Mouse (Mus musculus) splenic B cell, adult 2 months (primary cell): ENCODE measurements around the gene Msantd2.
A peak's percentile ranks its signal among the peaks of the same experiment; 100 is the strongest.

Source experiments
- DNase-seq: peaks from one replicate; pipeline ENCODE4 v3.0.0-alpha.2; 2011; ENCODE audit warnings: low read depth, low spot score
- H3K27me3 ChIP-seq: 2 replicates; pipeline ENCODE4 v1.6.1; 2012; ENCODE audit warnings: mild to moderate bottlenecking, low read length, moderate library complexity, mixed read lengths; ENCODE audit not compliant: control insufficient read depth, poor library complexity, insufficient read depth, severe bottlenecking
- H3K36me3 ChIP-seq: 2 replicates; pipeline ENCODE4 v1.6.1; 2012; ENCODE audit warnings: mild to moderate bottlenecking, low read length, moderate library complexity, mixed read lengths; ENCODE audit not compliant: control insufficient read depth, poor library complexity, insufficient read depth, severe bottlenecking

Gene Msantd2

DNA sequence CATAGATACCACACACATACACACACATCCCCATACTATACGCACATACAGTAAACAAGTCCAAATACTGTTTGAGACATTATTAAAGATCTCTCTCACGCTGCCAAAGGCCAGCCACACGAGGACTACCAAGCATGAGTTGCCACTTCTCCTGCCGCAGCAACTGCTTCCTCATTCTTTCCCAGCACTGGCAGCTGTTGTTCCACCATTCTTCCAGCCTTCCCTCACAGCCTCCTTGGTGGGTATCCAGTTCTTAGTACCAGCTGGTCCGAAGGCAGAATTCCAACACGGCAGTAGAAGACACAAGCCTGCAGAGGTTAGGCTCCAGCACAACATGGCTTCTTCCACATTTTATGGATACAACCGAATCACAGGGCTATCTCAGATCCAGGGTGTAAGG is 14.2 kb upstream of the Msantd2 start:
- DNase-seq: no peak
- Histone ChIP-seq H3K27me3 (no peaks in the 10 kb centered on the region), H3K36me3 (no peaks in the 10 kb centered on the region)

DNA sequence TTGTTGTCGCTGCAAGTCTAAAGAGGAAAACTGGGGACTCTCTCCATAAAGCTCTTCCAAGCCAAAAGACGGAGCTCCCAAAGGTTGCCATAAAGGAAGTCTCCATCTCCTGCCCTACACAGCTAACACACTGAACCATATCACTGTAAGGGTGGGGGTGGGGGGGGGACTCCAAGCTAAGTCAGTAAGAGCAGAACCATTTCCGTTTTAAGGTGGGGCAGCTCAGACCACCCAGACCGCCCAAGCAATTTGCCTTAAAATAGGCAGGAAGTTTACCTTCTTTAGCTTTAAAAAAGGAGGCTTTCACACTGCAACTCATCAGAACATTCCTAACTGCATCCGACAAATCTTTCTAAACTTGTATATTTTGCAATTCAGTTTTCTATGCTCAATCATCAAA is 4.0 kb upstream of the Msantd2 start:
- H3K36me3 ChIP-seq: no peaks in the 10 kb centered on the region
- H3K27me3 ChIP-seq: no peaks in the 10 kb centered on the region
- no peak for DNase-seq

DNA sequence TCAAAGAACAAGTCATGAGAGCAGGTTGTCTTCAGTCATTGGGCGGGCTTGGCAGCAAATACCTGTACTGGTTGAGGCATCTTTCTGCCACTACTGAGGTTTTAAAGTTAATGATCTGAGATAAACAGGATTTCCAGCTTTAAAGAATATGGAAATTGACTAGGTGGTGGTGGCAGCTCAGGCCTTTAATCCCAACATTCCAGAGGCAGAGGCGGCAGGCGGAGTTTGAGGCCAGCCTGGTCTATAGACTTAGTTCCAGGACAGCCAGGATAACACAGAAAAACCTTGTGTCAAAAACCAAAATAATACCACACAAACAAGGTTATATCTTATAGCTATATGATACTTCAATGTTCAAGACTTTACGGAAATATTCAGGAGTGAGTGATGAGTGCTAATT is 1.1 kb upstream of the Msantd2 start:
- no peak for DNase-seq
- H3K36me3 ChIP-seq: no peaks in the 10 kb centered on the region
- no peaks in the 10 kb centered on the region for H3K27me3 ChIP-seq

DNA sequence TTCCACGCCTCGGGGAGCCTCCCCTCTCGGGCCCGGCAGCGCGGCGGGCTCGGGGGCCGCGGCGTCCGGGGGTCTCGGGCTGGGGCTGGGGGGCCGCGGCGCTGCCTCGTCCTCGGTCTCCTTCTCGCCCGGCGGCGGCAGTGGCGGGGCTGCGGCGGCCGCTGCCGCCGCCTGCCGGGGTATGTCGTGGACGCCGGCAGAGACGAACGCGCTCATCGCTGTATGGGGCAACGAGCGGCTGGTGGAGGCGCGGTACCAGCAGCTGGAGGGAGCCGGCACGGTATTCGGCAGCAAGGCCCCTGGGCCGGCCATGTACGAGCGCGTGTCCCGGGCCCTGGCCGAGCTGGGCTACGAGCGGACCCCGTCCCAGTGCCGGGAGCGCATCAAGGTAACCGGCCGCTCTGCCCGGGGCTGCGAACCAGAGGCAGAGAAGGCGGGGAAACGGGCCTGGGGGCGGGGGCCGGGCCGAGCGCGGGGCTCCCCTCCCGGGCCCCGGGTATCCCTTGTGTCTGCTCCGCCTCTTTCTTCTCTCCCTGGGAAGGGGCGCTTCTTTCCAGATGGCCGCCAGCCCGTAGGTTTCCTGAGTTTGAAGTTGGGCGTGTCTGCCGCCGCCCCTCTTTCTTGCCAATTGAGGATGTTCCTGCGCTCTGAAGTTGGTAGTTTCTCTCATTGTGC is 464 bp downstream of the Msantd2 start:
- no peaks in the 10 kb centered on the region for H3K27me3 ChIP-seq
- H3K36me3 ChIP-seq: no peaks in the 10 kb centered on the region
- peak; percentile 39 for DNase-seq

DNA sequence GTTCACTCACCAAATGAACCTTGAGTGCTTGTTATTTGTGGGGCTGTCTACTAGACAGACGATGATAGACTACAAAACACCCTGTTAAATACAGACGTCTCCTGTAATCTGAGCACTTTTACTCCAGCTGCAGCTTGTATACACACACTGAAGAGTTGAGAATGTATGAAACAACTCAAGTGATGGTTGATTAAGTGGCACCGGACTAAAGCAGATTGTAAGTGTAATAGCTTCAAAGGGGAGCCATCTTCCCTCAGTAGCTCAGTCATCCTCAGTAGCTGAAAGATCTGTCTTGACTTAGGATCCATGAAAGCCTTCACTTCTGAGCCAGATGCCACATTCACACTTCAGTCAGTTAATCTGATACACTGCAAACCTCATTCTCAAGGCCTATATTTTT is 6.6 kb downstream of the Msantd2 start:
- H3K36me3 ChIP-seq: 0 out of 2 replicates have a peak, but pooled peaks cover 1% of the 10 kb centered on the region
- H3K27me3 ChIP-seq: no peaks in the 10 kb centered on the region
- no peak for DNase-seq

DNA sequence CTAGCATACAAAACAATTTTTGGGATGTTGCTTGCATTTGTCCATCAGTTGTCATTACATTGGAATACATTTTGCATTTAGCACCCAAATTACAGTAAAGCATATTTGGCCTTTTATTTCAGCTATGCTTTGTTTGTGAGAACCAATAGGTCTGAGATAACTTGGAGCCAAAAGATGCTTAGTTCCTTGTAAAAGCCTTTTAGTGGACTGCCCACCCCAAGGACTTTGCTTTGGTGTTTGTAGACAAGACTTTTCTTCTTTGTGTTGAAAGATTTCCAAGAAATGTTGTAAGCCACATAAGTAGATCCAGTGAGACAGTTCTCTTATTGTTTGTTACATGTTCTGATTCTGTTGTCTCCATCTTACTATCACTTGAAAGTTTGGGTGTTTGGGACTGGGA is 7.2 kb downstream of the Msantd2 start:
- Histone ChIP-seq H3K36me3 (0 out of 2 replicates have a peak, but pooled peaks cover 1% of the 10 kb centered on the region), H3K27me3 (no peaks in the 10 kb centered on the region)
- DNase-seq: no peak

DNA sequence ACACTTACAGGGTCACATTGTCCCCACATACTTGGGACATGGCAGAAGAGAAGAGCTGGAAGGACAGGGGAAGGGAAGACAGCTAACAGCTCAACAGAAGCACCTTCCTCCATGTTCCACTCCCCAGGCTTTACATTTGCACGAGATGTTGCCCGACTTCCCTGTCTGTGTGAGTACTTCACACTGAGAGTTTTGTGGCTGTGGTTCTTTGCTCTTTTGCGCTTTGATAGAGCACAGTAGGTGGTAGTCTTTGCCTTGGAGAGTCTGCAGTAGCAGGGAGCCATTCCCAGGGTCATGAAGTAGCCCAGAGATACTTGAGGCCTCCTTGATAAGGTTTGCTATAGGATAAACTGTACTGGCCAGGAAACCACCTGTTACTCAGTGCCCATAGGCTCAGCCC is 11.1 kb downstream of the Msantd2 start:
- Histone ChIP-seq H3K27me3 (no peaks in the 10 kb centered on the region), H3K36me3 (0 out of 2 replicates have a peak, but pooled peaks cover 1% of the 10 kb centered on the region)
- DNase-seq: no peak

DNA sequence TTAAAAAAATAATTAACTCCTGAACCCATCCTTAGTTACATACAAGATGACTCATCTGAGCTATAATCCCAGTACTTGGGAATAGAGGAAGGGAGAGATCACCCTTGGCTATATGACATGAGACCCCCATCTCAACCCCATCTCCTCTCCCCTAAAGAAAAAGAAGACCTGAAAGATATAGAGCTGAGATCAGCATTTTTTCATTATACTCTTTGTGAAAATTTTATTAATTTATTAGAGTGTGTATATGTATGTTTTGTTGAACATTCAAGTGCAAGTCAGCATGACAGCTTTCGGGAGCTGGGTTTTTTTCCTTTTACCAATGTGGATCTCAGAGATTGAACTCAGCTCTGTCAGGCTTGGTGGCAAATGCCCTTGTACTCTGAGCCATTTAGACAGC is 12.1 kb downstream of the Msantd2 start:
- no peak for DNase-seq
- H3K27me3 ChIP-seq: no peaks in the 10 kb centered on the region

DNA sequence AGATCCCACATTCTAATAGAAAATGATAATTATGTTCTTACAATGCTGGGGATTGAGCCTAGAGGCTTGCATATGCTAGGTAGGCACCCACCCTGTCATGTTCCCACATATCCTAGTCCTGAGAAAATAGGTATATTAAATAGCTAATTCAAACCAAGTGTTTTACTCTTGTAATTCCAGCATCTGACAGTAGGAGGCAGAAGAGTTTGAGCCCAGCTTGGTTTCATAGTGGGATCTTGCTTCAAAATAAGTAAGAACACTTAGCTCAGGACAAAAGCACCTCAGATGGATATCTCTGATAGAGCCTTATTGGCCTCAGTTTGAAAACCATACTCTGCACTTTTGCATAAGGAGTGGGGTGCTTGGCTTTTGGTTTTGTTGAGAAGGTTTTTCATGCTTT is 15.2 kb downstream of the Msantd2 start:
- no peaks in the 10 kb centered on the region for H3K27me3 ChIP-seq
- H3K36me3 ChIP-seq: 0 out of 2 replicates have a peak, but pooled peaks cover 1% of the 10 kb centered on the region
- peak; percentile 39 for DNase-seq

More for the DNA sequence above, 12.1 kb downstream of the Msantd2 start:
- H3K36me3 ChIP-seq: 0 out of 2 replicates have a peak, but pooled peaks cover 1% of the 10 kb centered on the region

DNA sequence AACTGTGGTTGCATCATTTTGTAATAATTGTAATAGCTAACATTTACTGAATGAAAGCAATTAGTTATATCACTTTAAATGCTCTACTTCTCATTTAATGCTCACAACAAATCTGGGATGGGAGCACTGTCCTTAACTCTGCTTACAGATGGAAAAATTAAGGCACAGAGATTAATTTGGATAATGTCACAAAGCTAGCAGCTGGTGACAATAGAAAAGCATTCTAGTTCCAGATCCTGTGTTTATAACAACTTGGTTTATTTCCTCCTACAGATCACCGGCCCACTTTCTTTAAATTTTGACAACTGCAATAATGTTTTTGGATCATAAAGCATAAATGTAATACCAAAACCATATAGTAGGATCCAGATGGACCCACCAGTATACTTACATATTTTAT is 16.9 kb downstream of the Msantd2 start:
- no peaks in the 10 kb centered on the region for H3K27me3 ChIP-seq
- no peaks in the 10 kb centered on the region for H3K36me3 ChIP-seq
- DNase-seq: no peak

DNA sequence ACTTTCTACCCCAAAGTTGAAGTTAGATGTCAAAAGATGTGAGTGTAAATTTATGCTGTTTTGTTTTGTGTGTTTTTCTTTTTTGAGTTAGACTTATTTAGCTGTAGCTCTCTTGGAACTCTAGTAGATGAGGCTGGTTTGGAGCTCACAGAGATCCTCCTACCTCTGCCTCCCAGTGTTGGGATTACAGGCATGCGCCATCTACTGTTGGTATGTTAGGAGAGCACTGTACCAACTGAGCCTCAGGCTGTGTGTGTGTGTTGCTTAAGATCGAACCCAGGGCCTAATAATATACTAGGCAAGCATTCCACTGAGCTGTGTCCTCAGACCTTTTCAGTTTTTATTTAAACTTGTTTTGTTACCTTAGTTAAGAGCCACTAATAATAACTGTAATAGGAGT is 23.0 kb downstream of the Msantd2 start:
- Histone ChIP-seq H3K27me3 (no peaks in the 10 kb centered on the region), H3K36me3 (no peaks in the 10 kb centered on the region)
- DNase-seq: peak; percentile 39

DNA sequence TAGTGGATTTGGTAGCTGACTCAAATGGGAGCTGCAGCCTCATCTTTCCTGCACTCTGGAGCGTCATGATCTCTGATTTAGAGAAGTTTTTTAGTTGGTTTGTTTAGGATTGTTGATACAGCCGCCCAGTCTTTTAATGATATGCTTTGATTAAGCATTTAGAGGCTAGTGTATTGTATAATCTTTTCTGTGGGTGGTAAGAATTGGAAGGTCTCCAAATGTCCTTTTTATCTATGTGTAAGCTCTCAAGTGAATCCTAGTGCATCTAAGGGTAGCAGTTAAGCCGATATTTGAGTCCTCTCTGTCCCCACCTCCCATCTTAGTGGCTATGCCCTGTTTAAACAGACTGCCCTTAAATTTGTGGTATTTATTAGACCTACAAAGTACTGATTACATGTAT is 25.3 kb downstream of the Msantd2 start:
- no peaks in the 10 kb centered on the region; the same call in 1 of the 2 replicates for H3K36me3 ChIP-seq
- no peak for DNase-seq

DNA sequence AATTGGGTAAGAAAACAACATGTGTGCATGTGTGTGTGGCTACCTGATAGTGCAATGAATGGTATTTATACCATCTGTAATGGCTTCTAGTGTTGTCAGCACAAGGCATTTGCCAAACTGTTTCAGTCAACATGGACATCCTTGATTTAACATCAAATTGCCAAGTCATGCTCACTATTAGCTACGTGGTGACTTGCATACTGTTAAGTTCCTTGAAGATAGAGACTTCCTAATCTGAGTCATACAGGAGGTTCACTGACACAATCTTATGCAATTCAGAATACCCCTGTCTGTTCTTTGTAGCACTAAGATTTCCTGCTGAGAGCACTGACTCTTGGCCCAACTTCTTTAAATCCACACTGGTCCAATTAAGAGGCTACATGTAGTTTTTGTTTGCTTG is 28.3 kb downstream of the Msantd2 start:
- DNase-seq: no peak
- no peaks in the 10 kb centered on the region for H3K27me3 ChIP-seq
- no peaks in the 10 kb centered on the region; the same call in 1 of the 2 replicates for H3K36me3 ChIP-seq

More for the DNA sequence above, 25.3 kb downstream of the Msantd2 start:
- no peaks in the 10 kb centered on the region for H3K27me3 ChIP-seq

DNA sequence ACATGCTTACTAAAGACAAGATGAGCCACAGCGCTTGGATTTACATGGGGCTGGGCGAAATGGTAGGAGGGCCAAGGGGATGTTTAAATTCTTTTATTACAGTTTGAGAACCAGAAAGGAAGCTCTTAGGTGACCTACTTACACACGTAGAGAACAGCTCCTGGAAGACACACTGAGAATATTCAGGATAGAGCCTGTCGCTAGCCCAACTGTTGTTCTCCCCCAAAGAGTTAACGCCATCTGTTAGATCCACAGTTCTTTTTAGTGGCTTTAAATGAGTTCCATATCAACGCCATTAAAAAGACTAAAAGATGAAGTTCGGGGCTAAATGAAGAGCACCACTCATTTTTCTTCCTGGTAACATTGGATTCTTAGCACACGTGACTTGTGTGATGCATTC is 29.9 kb downstream of the Msantd2 start:
- Histone ChIP-seq H3K27me3 (no peaks in the 10 kb centered on the region), H3K36me3 (peaks cover 4% of the 10 kb centered on the region)
- DNase-seq: no peak

DNA sequence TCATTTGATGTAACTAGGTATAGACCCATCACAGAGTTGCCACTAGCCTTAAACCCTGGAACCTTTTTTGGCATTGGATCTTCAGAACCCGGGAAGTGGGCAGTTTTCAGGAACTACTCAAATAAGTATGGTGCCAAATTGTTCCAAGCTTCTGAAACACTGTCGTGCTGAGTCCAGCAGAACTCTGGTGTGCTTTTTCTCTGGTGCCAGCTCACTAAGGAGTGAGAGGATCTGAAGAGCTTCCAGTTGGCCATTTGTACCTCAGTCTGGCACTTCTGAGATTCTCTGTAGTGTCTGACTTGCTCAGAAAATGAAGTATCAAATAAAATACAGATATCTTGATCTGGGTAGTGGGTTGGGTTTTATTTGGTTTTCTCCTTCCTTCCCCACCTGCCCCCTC is 30.9 kb downstream of the Msantd2 start:
- no peaks in the 10 kb centered on the region for H3K27me3 ChIP-seq
- no peak for DNase-seq
- H3K36me3 ChIP-seq: peaks cover 4% of the 10 kb centered on the region

DNA sequence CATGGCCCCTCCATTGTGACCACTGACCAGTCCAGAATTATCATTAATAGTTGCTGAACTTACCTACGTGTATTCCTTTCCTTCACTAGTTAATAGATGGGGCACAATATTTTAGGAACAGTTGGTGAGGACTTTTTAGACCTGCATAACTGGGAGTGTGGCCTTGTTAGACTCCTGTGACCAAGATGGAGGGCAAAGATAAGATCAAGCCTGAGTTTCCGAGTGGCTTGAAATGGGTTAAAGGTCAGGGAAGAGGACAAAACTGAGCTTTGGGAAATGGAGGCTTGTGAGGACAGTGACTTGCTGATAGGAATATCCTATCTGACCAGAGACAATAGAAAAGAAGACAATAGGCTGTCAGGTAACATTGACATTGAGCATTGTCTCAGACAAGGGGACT is 36.3 kb downstream of the Msantd2 start:
- no peak for DNase-seq
- Histone ChIP-seq H3K36me3 (peaks cover 4% of the 10 kb centered on the region; the same call in 1 of the 2 replicates), H3K27me3 (no peaks in the 10 kb centered on the region; the same call in 1 of the 2 replicates)
